Mouse (Mus musculus): ENCODE data around the gene Olfr782. TPM values are rescaled to one million over a fixed set of nuclear protein-coding genes. Genes with fewer than 3 reads are reported as not detected.
"Not testable (repeated sequence)": the region's sequence is repeated elsewhere in the genome, so short reads cannot be mapped to it uniquely, and the experiment has no call there.

The Olfr782 gene
- total RNA-seq (2021) (not detected), polyA plus RNA-seq (2012; rRNA removed) (not detected in 2 replicates)
- long read RNA-seq: 0 reads

DNA sequence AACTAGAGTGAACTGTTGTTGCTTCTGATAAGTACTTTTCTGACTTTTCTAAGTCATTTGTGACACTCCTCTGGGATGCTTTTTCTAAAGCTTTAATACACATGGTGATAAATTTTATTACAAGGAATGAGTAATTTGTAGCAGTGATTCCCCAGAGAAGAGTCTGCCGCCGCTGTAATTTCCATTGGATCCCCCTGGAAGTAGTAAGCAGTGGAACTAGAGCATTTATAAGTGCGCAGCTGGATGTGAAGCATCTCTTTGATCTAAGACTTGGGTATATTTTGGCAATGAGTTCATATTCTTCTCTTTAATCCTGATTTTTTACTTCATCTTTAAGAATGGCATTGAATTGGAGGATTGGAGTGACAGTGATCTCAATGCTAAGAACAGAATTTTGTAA lies at the start of gene Olfr782:
TSS of gene Olfr782 (plus strand) at position 301 of the 400 bp plus-strand sequence.
- Histone ChIP-seq H3K79me2 (replicated peaks; ENCODE audit: control insufficient read depth, insufficient read depth, low read length) (no peaks in the 10 kb centered on the region), H3K36me3 (ENCODE audit: control insufficient read depth, insufficient read depth, low read length) (no peaks in the 10 kb centered on the region), H3K27ac (no peak within 1 kb of the TSS), H3K4me1 (ENCODE audit: control insufficient read depth, insufficient read depth, low read length) (no peaks in the 10 kb centered on the region), H3K4me3 (no peak within 1 kb of the TSS), H3K27me3 (ENCODE audit: control insufficient read depth, insufficient read depth, low read length) (no peaks in the 10 kb centered on the region), H3K9ac (ENCODE audit: low read depth, low read length) (no peak within 1 kb of the TSS)
- WGBS: 85% methylated on average over 3 of the region's 3 CpGs
- TF ChIP-seq POLR2A (IDR thresholded peaks at IDR 0.05; ENCODE audit: insufficient read depth, low read depth, low read length): no peak
- no peak for TF ChIP-seq CTCF (IDR thresholded peaks at IDR 0.05)
- no peak for TF ChIP-seq EP300 (IDR thresholded peaks at IDR 0.05; ENCODE audit: insufficient read depth, low read depth, low read length)
- intact Hi-C loops (cut with DNase I): no loop called here
- DNase-seq: no peak

DNA sequence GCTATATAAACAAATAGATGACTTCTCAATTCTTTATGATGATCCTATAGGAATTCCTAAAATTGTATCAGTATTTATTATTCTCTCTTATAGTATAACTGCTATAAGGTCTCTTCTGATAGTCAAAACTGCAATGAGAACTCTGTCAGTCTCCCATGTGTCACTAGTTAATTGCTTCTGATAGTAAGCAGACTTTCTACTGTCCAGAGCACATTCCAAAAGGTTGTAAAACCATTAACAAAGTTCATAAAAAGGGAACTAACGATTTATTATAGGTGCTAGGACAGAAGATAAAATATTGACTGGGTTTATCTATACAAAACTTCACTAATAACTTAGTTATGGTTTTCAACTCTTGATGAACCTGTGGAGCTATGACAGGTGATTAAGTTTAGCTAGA lies 35.7 kb upstream of the Olfr782 start:
- H3K27me3 ChIP-seq (ENCODE audit: control insufficient read depth, insufficient read depth, low read length); H3K4me3 ChIP-seq; H3K4me1 ChIP-seq (ENCODE audit: control insufficient read depth, insufficient read depth, low read length); H3K36me3 ChIP-seq (ENCODE audit: control insufficient read depth, insufficient read depth, low read length); intact Hi-C loops (cut with DNase I); H3K9ac ChIP-seq (ENCODE audit: low read depth, low read length); DNase-seq; H3K27ac ChIP-seq; H3K79me2 ChIP-seq (replicated peaks; ENCODE audit: control insufficient read depth, insufficient read depth, low read length): not testable (repeated sequence)
- 26% methylated on average over 1 of the region's 1 CpGs for WGBS

DNA sequence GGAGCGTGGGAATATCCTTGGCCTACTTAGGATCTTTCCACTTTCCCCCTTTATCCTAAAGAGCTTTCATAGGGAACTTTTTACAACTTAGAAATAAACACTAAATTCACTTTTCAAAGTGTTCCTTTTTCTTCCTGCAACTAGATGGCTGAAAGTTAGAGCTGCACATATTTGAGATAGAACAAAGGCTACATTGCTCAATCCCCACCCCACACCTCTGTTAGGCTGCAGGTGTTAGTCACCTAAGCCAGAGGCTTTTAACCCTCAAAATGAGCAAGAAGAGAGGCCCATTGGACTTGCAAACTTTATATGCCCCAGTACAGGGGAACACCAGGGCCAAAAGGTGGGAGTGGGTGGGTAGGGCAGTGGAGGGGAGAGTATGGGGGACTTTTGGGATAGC lies 35.1 kb upstream of the Olfr782 start:
- intact Hi-C loops (cut with DNase I); H3K36me3 ChIP-seq (ENCODE audit: control insufficient read depth, insufficient read depth, low read length); H3K27me3 ChIP-seq (ENCODE audit: control insufficient read depth, insufficient read depth, low read length); H3K27ac ChIP-seq; H3K4me3 ChIP-seq; DNase-seq; H3K79me2 ChIP-seq (replicated peaks; ENCODE audit: control insufficient read depth, insufficient read depth, low read length); H3K4me1 ChIP-seq (ENCODE audit: control insufficient read depth, insufficient read depth, low read length); H3K9ac ChIP-seq (ENCODE audit: low read depth, low read length): not testable (repeated sequence)
- whole genome bisulfite sequencing: no CpG with 5 or more reads among the region's 1 CpGs

DNA sequence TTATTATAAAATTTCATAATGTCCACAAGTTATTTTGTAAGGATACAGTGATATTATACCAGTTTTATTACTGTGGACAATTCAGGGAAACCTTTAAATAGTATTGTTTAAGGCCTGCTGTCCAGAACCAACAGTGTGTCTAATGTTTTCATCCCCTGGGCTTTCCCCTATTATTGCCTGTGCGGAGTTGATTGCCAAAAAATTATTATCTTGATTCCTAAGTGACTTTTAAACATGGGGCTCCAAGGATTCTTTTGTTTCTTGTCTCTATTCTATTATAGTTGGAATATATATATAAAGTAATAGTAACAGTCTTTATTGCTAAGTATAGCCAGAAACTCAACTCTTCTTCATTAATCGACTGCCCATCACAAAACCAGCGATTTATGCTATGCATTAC lies 30.8 kb upstream of the Olfr782 start, which contains the start of gene Olfr780:
TSS of gene Olfr780 (plus strand) at position 301 of the 400 bp plus-strand sequence.
- H3K4me3 ChIP-seq: no peak within 1 kb of the TSS
- WGBS: 56% methylated on average over 3 of the region's 3 CpGs
- TF ChIP-seq CTCF (IDR thresholded peaks at IDR 0.05): no peak
- no peak for TF ChIP-seq EP300 (IDR thresholded peaks at IDR 0.05; ENCODE audit: insufficient read depth, low read depth, low read length)
- no peak for TF ChIP-seq POLR2A (IDR thresholded peaks at IDR 0.05; ENCODE audit: insufficient read depth, low read depth, low read length)
- H3K27ac ChIP-seq: no peak within 1 kb of the TSS
- H3K36me3 ChIP-seq (ENCODE audit: control insufficient read depth, insufficient read depth, low read length): no peaks in the 10 kb centered on the region
- no peaks in the 10 kb centered on the region for H3K27me3 ChIP-seq (ENCODE audit: control insufficient read depth, insufficient read depth, low read length)
- H3K4me1 ChIP-seq (ENCODE audit: control insufficient read depth, insufficient read depth, low read length): no peaks in the 10 kb centered on the region
- no peaks in the 10 kb centered on the region for H3K79me2 ChIP-seq (replicated peaks; ENCODE audit: control insufficient read depth, insufficient read depth, low read length)
- no peak for DNase-seq
- intact Hi-C loops (cut with DNase I): no loop called here
- H3K9ac ChIP-seq (ENCODE audit: low read depth, low read length): no peak within 1 kb of the TSS

DNA sequence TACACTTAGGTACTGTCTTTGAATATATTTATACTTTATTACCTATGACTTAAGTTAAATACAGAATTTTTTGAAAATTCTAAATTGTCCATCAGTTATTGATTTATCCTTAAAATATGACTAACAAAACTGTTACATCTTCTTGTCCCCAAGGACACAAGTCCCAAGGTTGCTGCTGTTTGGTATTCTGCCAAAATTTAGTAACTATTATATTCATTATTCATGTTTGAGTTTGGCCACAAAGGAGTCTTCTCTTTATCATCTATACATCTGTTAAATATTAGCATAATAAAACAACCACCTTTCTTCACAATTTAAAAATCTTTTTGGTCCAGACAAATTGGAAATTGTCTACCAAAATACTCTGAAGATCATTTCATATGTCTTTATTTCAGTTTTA lies 20.1 kb upstream of the Olfr782 start, which contains the start of gene Olfr781:
TSS of gene Olfr781 (plus strand) at position 301 of the 400 bp plus-strand sequence.
- Histone ChIP-seq H3K27me3 (ENCODE audit: control insufficient read depth, insufficient read depth, low read length) (no peaks in the 10 kb centered on the region), H3K36me3 (ENCODE audit: control insufficient read depth, insufficient read depth, low read length) (no peaks in the 10 kb centered on the region), H3K79me2 (replicated peaks; ENCODE audit: control insufficient read depth, insufficient read depth, low read length) (no peaks in the 10 kb centered on the region), H3K27ac (no peak within 1 kb of the TSS), H3K4me3 (no peak within 1 kb of the TSS), H3K9ac (ENCODE audit: low read depth, low read length) (no peak within 1 kb of the TSS), H3K4me1 (ENCODE audit: control insufficient read depth, insufficient read depth, low read length) (no peaks in the 10 kb centered on the region)
- no peak for DNase-seq
- no peak for TF ChIP-seq CTCF (IDR thresholded peaks at IDR 0.05)
- TF ChIP-seq EP300 (IDR thresholded peaks at IDR 0.05; ENCODE audit: insufficient read depth, low read depth, low read length): no peak
- no peak for TF ChIP-seq POLR2A (IDR thresholded peaks at IDR 0.05; ENCODE audit: insufficient read depth, low read depth, low read length)
- intact Hi-C loops (cut with DNase I): no loop called here

DNA sequence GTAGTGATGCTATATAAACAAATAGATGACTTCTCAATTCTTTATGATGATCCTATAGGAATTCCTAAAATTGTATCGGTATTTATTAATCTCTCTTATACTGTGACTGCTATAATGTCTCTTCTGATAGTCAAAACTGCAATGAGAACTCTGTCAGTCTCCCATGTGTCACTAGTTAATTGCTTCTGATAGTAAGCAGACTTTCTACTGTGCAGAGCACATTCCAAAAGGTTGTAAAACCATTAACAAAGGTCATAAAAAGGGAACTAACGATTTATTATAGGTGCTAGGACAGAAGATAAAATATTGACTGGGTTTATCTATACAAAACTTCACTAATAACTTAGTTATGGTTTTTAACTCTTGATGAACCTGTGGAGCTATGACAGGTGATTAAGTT lies 3.8 kb downstream of the Olfr782 start:
- not testable (repeated sequence) for H3K4me3 ChIP-seq; H3K27ac ChIP-seq; H3K79me2 ChIP-seq (replicated peaks; ENCODE audit: control insufficient read depth, insufficient read depth, low read length); H3K9ac ChIP-seq (ENCODE audit: low read depth, low read length); H3K4me1 ChIP-seq (ENCODE audit: control insufficient read depth, insufficient read depth, low read length); H3K36me3 ChIP-seq (ENCODE audit: control insufficient read depth, insufficient read depth, low read length); H3K27me3 ChIP-seq (ENCODE audit: control insufficient read depth, insufficient read depth, low read length); DNase-seq
- 42% methylated on average over 2 of the region's 2 CpGs for WGBS
- intact Hi-C loops (cut with DNase I): loop anchor here (2.0 kb wide), 1 partner anchor 38 kb away; no protein-coding TSS in a partner anchor

DNA sequence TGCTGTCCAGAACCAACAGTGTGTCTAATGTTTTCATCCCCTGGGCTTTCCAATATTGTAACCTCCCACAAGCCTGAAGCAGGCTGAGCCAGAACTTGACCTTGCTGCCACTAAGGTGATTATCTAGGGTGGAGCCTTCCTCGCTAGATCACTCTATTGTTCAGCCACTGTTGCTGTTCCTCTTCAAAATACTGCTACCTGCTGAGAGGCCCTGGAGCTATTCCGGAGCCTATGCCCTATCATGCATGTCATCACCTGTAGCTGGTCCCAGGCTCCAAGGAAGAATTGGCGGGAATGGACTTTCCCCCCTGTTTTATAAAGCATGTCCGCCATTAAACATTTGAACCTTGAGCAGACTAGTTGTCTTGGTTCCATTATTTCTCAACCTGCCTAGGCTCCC lies 7.8 kb downstream of the Olfr782 start:
- intact Hi-C loops (cut with DNase I); H3K79me2 ChIP-seq (replicated peaks; ENCODE audit: control insufficient read depth, insufficient read depth, low read length); DNase-seq; H3K9ac ChIP-seq (ENCODE audit: low read depth, low read length); H3K27ac ChIP-seq; H3K36me3 ChIP-seq (ENCODE audit: control insufficient read depth, insufficient read depth, low read length); H3K4me1 ChIP-seq (ENCODE audit: control insufficient read depth, insufficient read depth, low read length); H3K27me3 ChIP-seq (ENCODE audit: control insufficient read depth, insufficient read depth, low read length); H3K4me3 ChIP-seq: not testable (repeated sequence)
- 66% methylated on average over 4 of the region's 4 CpGs for WGBS

All from heart, adult 2 months (tissue).